Mouse (Mus musculus): ENCODE measurements around the gene Olfr344.

The Olfr344 gene

GRCm38 (mm10) chr2:36566362-36566761, at the start of gene Olfr344:
Olfr344 (plus strand) TSS chr2:36566662.
- DNase-seq = no peak

GRCm38 (mm10) chr2:36524698-36525097, 41.8 kb upstream of the Olfr344 start, which contains the start of gene Olfr342:
Olfr342 (plus strand) TSS chr2:36524998.
- no peak for DNase-seq

- no peak for DNase-seq
Measured at GRCm38 (mm10) chr2:36565156-36565555, 1.3 kb upstream of the Olfr344 start.

GRCm38 (mm10) chr2:36567022-36567421, 560 bp downstream of the Olfr344 start:
- no peak for DNase-seq

- DNase-seq = no peak
Measured at GRCm38 (mm10) chr2:36567845-36568244, 1.4 kb downstream of the Olfr344 start.
